In genomic region chr5:128460605-128461004, GRCm38 (mm10) we compare ENCODE assay signal across 28 mouse cellular contexts. TPM values are rescaled to one million over a fixed set of nuclear protein-coding genes. Genes with fewer than 3 reads are reported as not detected.
DNase-seq lines count a peak whose midpoint lies in the region; ATAC-seq and TF ChIP-seq lines count a peak whose summit lies in the region.
"Had no signal": no experiment of that assay in that cellular context is flagged by ENCODE, and none has a peak within 500 bp of the region (broad histone marks: within the 10 kb centered on the region; RNA-seq: fewer than 3 reads in every experiment).

No protein-coding gene starts in this region.

- TF ChIP-seq EP300 in lung, postnatal 0 days (IDR thresholded peaks at IDR 0.05): no peak

- no peaks in the 10 kb centered on the region for H3K9me3 ChIP-seq in hindbrain, embryonic 11.5 days (ENCODE audit: control insufficient read depth, low read length)
- H3K9me3 ChIP-seq in hindbrain, embryonic 14.5 days (ENCODE audit: control insufficient read depth, low read length): no peaks in the 10 kb centered on the region
- no peaks in the 10 kb centered on the region for H3K9me3 ChIP-seq in lung, postnatal 0 days (ENCODE audit: low read length)
- H3K9me3 ChIP-seq in heart, embryonic 12.5 days (replicated peaks): no peaks in the 10 kb centered on the region
- H3K9me3 ChIP-seq: limb, embryonic 13.5 days; liver, embryonic 12.5 days; neural tube, embryonic 15.5 days had no signal

- no peak overlapping the region for H3K9ac ChIP-seq in hindbrain, embryonic 11.5 days (ENCODE audit: low read depth, low read length)
- H3K9ac ChIP-seq in hindbrain, embryonic 14.5 days: no peak overlapping the region
- H3K9ac ChIP-seq in lung, postnatal 0 days (replicated peaks; ENCODE audit: low read depth): no peak overlapping the region
- no peak overlapping the region for H3K9ac ChIP-seq in heart, embryonic 12.5 days
- H3K9ac ChIP-seq: limb, embryonic 13.5 days; liver, embryonic 12.5 days; neural tube, embryonic 15.5 days had no signal

- WGBS in hindbrain, embryonic 11.5 days: 48% methylated on average over 3 of the region's 3 CpGs
- WGBS in hindbrain, embryonic 14.5 days: 50% methylated on average over 3 of the region's 3 CpGs
- 34% methylated on average over 3 of the region's 3 CpGs for WGBS in lung, postnatal 0 days
- WGBS in heart, embryonic 12.5 days: 29% methylated on average over 3 of the region's 3 CpGs

- ATAC-seq in hindbrain, embryonic 11.5 days (ENCODE audit: low FRiP score): no peak
- no peak for ATAC-seq in hindbrain, embryonic 14.5 days (ENCODE audit: low FRiP score)
- ATAC-seq in lung, postnatal 0 days: no peak
- no peak for ATAC-seq in heart, embryonic 12.5 days (ENCODE audit: insufficient number of reproducible peaks, low FRiP score)
- ATAC-seq: forebrain, embryonic 14.5 days; inflammation-experienced regulatory T-cells, adult 6 months; liver, embryonic 12.5 days had no signal

- no peaks in the 10 kb centered on the region for H3K36me3 ChIP-seq in hindbrain, embryonic 11.5 days (ENCODE audit: control insufficient read depth, insufficient read depth, low read length)
- no peaks in the 10 kb centered on the region for H3K36me3 ChIP-seq in hindbrain, embryonic 14.5 days (replicated peaks; ENCODE audit: control insufficient read depth, insufficient read depth)
- H3K36me3 ChIP-seq in lung, postnatal 0 days (ENCODE audit: insufficient read depth, low read length): no peaks in the 10 kb centered on the region
- H3K36me3 ChIP-seq in heart, embryonic 12.5 days: no peaks in the 10 kb centered on the region
- H3K36me3 ChIP-seq: hindbrain, embryonic 10.5 days; limb, embryonic 13.5 days; liver, embryonic 12.5 days; neural tube, embryonic 15.5 days had no signal

- H3K4me3 ChIP-seq in hindbrain, embryonic 11.5 days (ENCODE audit: low read depth, low read length): no peak overlapping the region
- no peak overlapping the region for H3K4me3 ChIP-seq in hindbrain, embryonic 14.5 days (replicated peaks; ENCODE audit: low read length)
- no peak overlapping the region for H3K4me3 ChIP-seq in lung, postnatal 0 days (ENCODE audit: low read depth, low read length)
- no peak overlapping the region for H3K4me3 ChIP-seq in heart, embryonic 12.5 days
- H3K4me3 ChIP-seq: hindbrain, embryonic 10.5 days; limb, embryonic 13.5 days; liver, embryonic 12.5 days; neural tube, embryonic 15.5 days had no signal

- no peak overlapping the region for H3K4me2 ChIP-seq in hindbrain, embryonic 11.5 days (replicated peaks; ENCODE audit: low read depth, low read length)
- H3K4me2 ChIP-seq in hindbrain, embryonic 14.5 days (replicated peaks): no peak overlapping the region
- H3K4me2 ChIP-seq in lung, postnatal 0 days (replicated peaks; ENCODE audit: low read depth, low read length): no peak overlapping the region
- H3K4me2 ChIP-seq in heart, embryonic 12.5 days: no peak overlapping the region
- H3K4me2 ChIP-seq: heart, embryonic 11.5 days; limb, embryonic 13.5 days; liver, embryonic 12.5 days; neural tube, embryonic 15.5 days had no signal

- peak; percentile 27 for TF ChIP-seq CTCF in lung, postnatal 0 days (IDR thresholded peaks at IDR 0.05)

- peak; percentile 36 for DNase-seq in hindbrain, embryonic 11.5 days (ENCODE audit: low spot score)
- DNase-seq in hindbrain, embryonic 14.5 days (ENCODE audit: low spot score): no peak
- DNase-seq in lung, postnatal 0 days (ENCODE audit: low spot score): peak; percentile 14
- no peak for DNase-seq in lung, postnatal 14 days
- DNase-seq in R1 (ENCODE audit: low read depth, low spot score): peak; percentile 80
- peak; percentile 60 for DNase-seq in retina, embryonic 14.5 days (ENCODE audit: low spot score)
- DNase-seq in adrenal gland, postnatal 14 days: no peak
- DNase-seq: B cell, adult 2 months; cerebellum, adult 2 months; cerebellum, postnatal 25 days; heart, adult 11 months; heart, postnatal 10 days; kidney, adult 2 months; kidney, postnatal 14 days; layer of hippocampus, postnatal 36 days; lung, adult 18-20 months; lung, postnatal 4 days; right cerebral cortex, postnatal 14 days had no signal

- no peak overlapping the region for H3K27ac ChIP-seq in hindbrain, embryonic 11.5 days (ENCODE audit: low read depth, low read length)
- no peak overlapping the region for H3K27ac ChIP-seq in hindbrain, embryonic 14.5 days
- H3K27ac ChIP-seq in lung, postnatal 0 days (ENCODE audit: low read length): no peak overlapping the region
- H3K27ac ChIP-seq in heart, embryonic 12.5 days (ENCODE audit: poor library complexity, severe bottlenecking): no peak overlapping the region
- H3K27ac ChIP-seq: hindbrain, embryonic 10.5 days; limb, embryonic 13.5 days; liver, embryonic 12.5 days; neural tube, embryonic 15.5 days had no signal

- H3K27me3 ChIP-seq in hindbrain, embryonic 11.5 days (ENCODE audit: control insufficient read depth, insufficient read depth, low read length): no peaks in the 10 kb centered on the region
- no peaks in the 10 kb centered on the region for H3K27me3 ChIP-seq in hindbrain, embryonic 14.5 days (ENCODE audit: control insufficient read depth, insufficient read depth, low read length)
- no peaks in the 10 kb centered on the region for H3K27me3 ChIP-seq in lung, postnatal 0 days (replicated peaks; ENCODE audit: insufficient read depth, low read length)
- H3K27me3 ChIP-seq in heart, embryonic 12.5 days (replicated peaks): 0 out of 2 replicates have a peak, but pooled peaks cover 3% of the 10 kb centered on the region
- H3K27me3 ChIP-seq: CH12.LX; limb, embryonic 13.5 days; liver, embryonic 12.5 days; neural tube, embryonic 15.5 days had no signal

- no peaks in the 10 kb centered on the region for H3K4me1 ChIP-seq in hindbrain, embryonic 11.5 days (replicated peaks; ENCODE audit: control insufficient read depth, insufficient read depth, low read length)
- no peaks in the 10 kb centered on the region; the same call in 1 of the 2 replicates for H3K4me1 ChIP-seq in hindbrain, embryonic 14.5 days (replicated peaks; ENCODE audit: control insufficient read depth, insufficient read depth, low read length)
- no peaks in the 10 kb centered on the region for H3K4me1 ChIP-seq in lung, postnatal 0 days (ENCODE audit: insufficient read depth, low read depth, low read length)
- H3K4me1 ChIP-seq in heart, embryonic 12.5 days (replicated peaks): peaks cover 10% of the 10 kb centered on the region
- H3K4me1 ChIP-seq: liver, embryonic 12.5 days; neural tube, embryonic 15.5 days had no signal

RNA-seq across cellular contexts. Expression of gene Tmem132d, which starts 27.7 kb away (rescaled TPM):
- polyA plus RNA-seq in hindbrain, embryonic 11.5 days (2014; fragmentation: Nextera tagmentation; extraction: Ambion mirVana): 0.46 and 0.63 TPM in 2 replicates
- polyA plus RNA-seq in hindbrain, embryonic 14.5 days (2014; fragmentation: Nextera tagmentation; extraction: Ambion mirVana): 4.5 and 5.7 TPM in 2 replicates
- 1.6 and 1.7 TPM in 2 replicates for polyA plus RNA-seq in lung, postnatal 0 days (2015; fragmentation: Nextera tagmentation; extraction: Ambion mirVana)
- not detected in 2 replicates for total RNA-seq in adrenal gland, postnatal 14 days (2021)
- polyA plus RNA-seq in heart, embryonic 12.5 days (2016; fragmentation: Nextera tagmentation; extraction: Ambion mirVana): 0.32 TPM in 1 of 2 replicates, not detected in the other
- total RNA-seq: CH12.LX; megakaryocyte-erythroid progenitor cell, adult 5-6 weeks had no signal
- polyA plus RNA-seq: inflammation-experienced regulatory T-cells, adult 6 months; kidney, adult 2 months had no signal

Comparison
In these comparisons a context has a peak if more than half of its experiments do, and no peak if none do; other contexts are left out.
1. DNase-seq: peak in hindbrain, embryonic 11.5 days (single experiment), lung, postnatal 0 days (single experiment), R1 (single experiment) and retina, embryonic 14.5 days (single experiment); none in hindbrain, embryonic 14.5 days (single experiment), lung, postnatal 14 days (single experiment) and adrenal gland, postnatal 14 days (single experiment).